Mouse (Mus musculus) CH12.LX (cell line): ENCODE results near the gene Tmem274. TPM values are rescaled to one million over a fixed set of nuclear protein-coding genes. Genes with fewer than 3 reads are reported as not detected.
A peak's percentile ranks its signal among the peaks of the same experiment; 100 is the strongest.
"Not testable (repeated sequence)": the region's sequence is repeated elsewhere in the genome, so short reads cannot be mapped to it uniquely, and the experiment has no call there.

Source experiments
- DNase-seq: peaks from one replicate; pipeline ENCODE4 v3.0.0-alpha.2; 2013; ENCODE audit errors: extremely low read depth
- H3K27ac ChIP-seq: 2 replicates; pipeline ENCODE4 v1.5.1; 2012; ENCODE audit warnings: low read depth, mild to moderate bottlenecking, control low read depth, moderate library complexity; ENCODE audit not compliant: insufficient read depth
- H3K27me3 ChIP-seq: replicated peaks from 2 replicates; pipeline ENCODE3; 2012; ENCODE audit warnings: inconsistent platforms
- H3K36me3 ChIP-seq, 2 experiments: replicated peaks in 1 of 2; 2 replicates each; pipeline versions ENCODE3 to v1.6.1; 2012; ENCODE audit warnings: inconsistent platforms in 1 of 2, low read length in 1 of 2, mild to moderate bottlenecking in 1 of 2, mixed read lengths in 1 of 2, moderate library complexity in 1 of 2; ENCODE audit not compliant: control insufficient read depth in 1 of 2, insufficient read depth in 1 of 2
- H3K4me1 ChIP-seq, 2 experiments: 2 replicates each; pipeline ENCODE4 v1.6.1; 2012; ENCODE audit warnings: inconsistent platforms in 1 of 2, moderate library complexity in 1 of 2; ENCODE audit not compliant: insufficient read depth in 2 of 2, control insufficient read depth in 1 of 2
- H3K4me2 ChIP-seq: 2 replicates; pipeline ENCODE4 v1.6.1; 2012; ENCODE audit warnings: low read depth, mild to moderate bottlenecking, control low read depth; ENCODE audit not compliant: poor library complexity, insufficient read depth, severe bottlenecking
- H3K4me3 ChIP-seq, 3 experiments: fragments of 150-350 bp in 1 of 3; sonication (generic) in 1 of 3; replicated peaks in 1 of 3; 2 replicates each; pipeline versions ENCODE3 to v1.5.1; 2011 to 2012; ENCODE audit warnings: low read depth in 2 of 3, low read length in 2 of 3, mild to moderate bottlenecking in 2 of 3, moderate library complexity in 2 of 3, control low read depth in 1 of 3, improper control_type of control experiment in 1 of 3, inconsistent platforms in 1 of 3, mixed read lengths in 1 of 3; ENCODE audit not compliant: poor library complexity in 1 of 3
- H3K79me2 ChIP-seq: replicated peaks from 2 replicates; pipeline ENCODE4 v1.6.1; 2012; ENCODE audit warnings: mild to moderate bottlenecking, moderate library complexity; ENCODE audit not compliant: control insufficient read depth, poor library complexity, insufficient read depth, severe bottlenecking; ENCODE audit errors: extremely low read depth
- H3K9ac ChIP-seq: 2 replicates; pipeline ENCODE4 v1.6.1; 2012; ENCODE audit warnings: low read depth, mild to moderate bottlenecking, control low read depth, moderate library complexity; ENCODE audit not compliant: insufficient read depth
- H3K9me3 ChIP-seq: replicated peaks from 2 replicates; pipeline ENCODE3; 2012; ENCODE audit warnings: low read length, inconsistent platforms, mixed read lengths
- CTCF ChIP-seq, 2 experiments: IDR thresholded peaks in 1 of 2; conservative IDR thresholded peaks in 1 of 2; 2 replicates each; pipeline ENCODE4 v1.5.1; 2011 to 2012; ENCODE audit warnings: low read depth in 2 of 2, low read length in 2 of 2, improper control_type of control experiment in 1 of 2, inconsistent platforms in 1 of 2, mild to moderate bottlenecking in 1 of 2, moderate library complexity in 1 of 2
- ETS1 ChIP-seq: conservative IDR thresholded peaks from 2 replicates; pipeline ENCODE4 v1.6.1; 2012; ENCODE audit warnings: low read depth, mild to moderate bottlenecking, inconsistent platforms, low read length, improper control_type of control experiment, moderate library complexity
- HCFC1 ChIP-seq: IDR thresholded peaks from 2 replicates; pipeline ENCODE4 v1.6.1; 2012; ENCODE audit warnings: low read depth, mild to moderate bottlenecking, inconsistent platforms, low read length, improper control_type of control experiment
- MAZ ChIP-seq: IDR thresholded peaks from 2 replicates; pipeline ENCODE4 v1.6.1; 2012; ENCODE audit warnings: low read depth, mild to moderate bottlenecking, inconsistent platforms, low read length, improper control_type of control experiment, moderate library complexity
- MYC ChIP-seq: IDR thresholded peaks from 2 replicates; pipeline ENCODE4 v1.6.1; 2011; ENCODE audit warnings: low read depth, mild to moderate bottlenecking, improper control_type of control experiment, low read length
- POLR2AphosphoS2 ChIP-seq: IDR thresholded peaks from 2 replicates; pipeline ENCODE4 v1.6.1; 2011; ENCODE audit warnings: low read depth, low read length, improper control_type of control experiment
- RCOR1 ChIP-seq: conservative IDR thresholded peaks from 2 replicates; pipeline ENCODE4 v1.6.1; 2012; ENCODE audit warnings: low read depth, mild to moderate bottlenecking, inconsistent platforms, low read length, improper control_type of control experiment
- SIN3A ChIP-seq: IDR thresholded peaks from 2 replicates; pipeline ENCODE4 v1.6.1; 2012; ENCODE audit warnings: low read length, improper control_type of control experiment, inconsistent platforms
- SMC3 ChIP-seq: IDR thresholded peaks from 2 replicates; pipeline ENCODE4 v1.6.1; 2011; ENCODE audit warnings: low read depth, low read length, improper control_type of control experiment
- dilution Hi-C: fragments of 300-500 bp; cut with MboI; formaldehyde crosslinking; loops from 2 replicates; pipeline ENCODE4 v1.14.3; 2020; ENCODE audit warnings: low sequenced_read_pairs; ENCODE audit not compliant: extremely low pct_unique_long_range_greater_than_20kb, extremely low pct_ligation_motif_present
- in situ Hi-C: fragments of 300-500 bp; cut with MboI; formaldehyde crosslinking; loops from 3 replicates; pipeline ENCODE4 v1.14.3; 2019; ENCODE audit warnings: low sequenced_read_pairs, low pct_ligation_motif_present, low pct_unique_long_range_greater_than_20kb, mixed read lengths
- polyA plus RNA-seq: library from polyadenylated mRNA; unstranded; fragments of >175 nt; gene quantifications from 2 replicates; pipeline ENCODE4 v1.2.1, GENCODE M21; 2012; ENCODE audit warnings: low read depth; ENCODE audit not compliant: insufficient read length
- total RNA-seq, 2 experiments: library from RNA; depleted of rRNA; stranded (reverse); fragments of 300-350 nt in 1 of 2; fragments of >200 nt in 1 of 2; gene quantifications; 2 replicates each; pipeline ENCODE4 v1.2.3; 2012 to 2014

Gene Tmem274
- total and polyA plus RNA-seq, 3 experiments = not detected

DNA sequence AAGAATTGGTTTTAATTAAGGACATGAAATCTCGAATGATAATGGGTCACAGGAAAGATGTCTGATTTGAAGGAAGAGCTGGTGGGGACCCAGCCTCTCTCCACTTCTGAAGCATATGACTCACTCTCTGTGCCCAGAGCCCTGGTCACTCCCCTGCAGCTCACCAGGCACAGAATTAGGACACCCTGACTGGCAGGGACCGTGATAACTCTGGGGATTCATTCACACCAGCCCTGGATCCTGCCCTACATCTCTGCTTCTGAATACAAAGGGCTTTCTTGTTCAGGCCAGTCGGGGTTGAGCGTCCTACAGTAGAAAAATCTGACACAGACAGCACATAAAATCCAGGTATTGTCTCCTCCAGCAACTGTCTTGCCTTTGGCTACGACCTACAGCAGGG, 18.7 kb upstream of the Tmem274 start:
- DNase-seq = no peak
- H3K27me3 ChIP-seq = no peaks in the 10 kb centered on the region
- in situ Hi-C loops = no loop called here
- no peak overlapping the region for H3K4me3 ChIP-seq
- no peak overlapping the region for H3K4me2 ChIP-seq
- H3K9me3 ChIP-seq = no peaks in the 10 kb centered on the region
- no peak overlapping the region for H3K9ac ChIP-seq
- H3K4me1 ChIP-seq = 0 out of 4 replicates have a peak, but pooled peaks cover 0 to 4% of the 10 kb centered on the region in 2 experiments
- no peak for TF ChIP-seq HCFC1
- no peaks in the 10 kb centered on the region for H3K36me3 ChIP-seq
- dilution Hi-C loops = no loop called here
- H3K27ac ChIP-seq = no peak overlapping the region
- H3K79me2 ChIP-seq = no peaks in the 10 kb centered on the region

DNA sequence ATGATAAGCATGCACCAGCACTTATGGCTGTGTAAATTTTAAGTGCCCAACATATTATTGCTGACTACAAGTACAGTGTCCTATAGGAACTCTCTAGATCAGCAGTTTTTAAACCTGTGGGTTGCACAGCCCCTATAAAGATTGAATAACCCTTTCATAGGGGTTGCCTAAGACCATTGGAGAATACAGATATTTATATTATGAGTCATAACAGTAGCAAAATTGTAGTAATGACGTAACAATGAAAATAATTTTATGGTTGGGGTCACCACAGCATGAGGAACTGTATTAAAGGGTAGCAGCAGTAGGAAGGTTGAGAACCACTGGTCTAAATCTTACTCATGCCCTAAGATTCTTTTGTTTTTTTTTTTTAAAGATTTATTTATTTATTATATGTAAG, 17.8 kb upstream of the Tmem274 start:
- DNase-seq = no peak
- H3K4me2 ChIP-seq = no peak overlapping the region
- 0 out of 4 replicates have a peak, but pooled peaks cover 0 to 4% of the 10 kb centered on the region in 2 experiments for H3K4me1 ChIP-seq
- H3K36me3 ChIP-seq = no peaks in the 10 kb centered on the region
- H3K79me2 ChIP-seq = no peaks in the 10 kb centered on the region
- H3K27ac ChIP-seq = no peak overlapping the region
- no peak overlapping the region for H3K9ac ChIP-seq
- TF ChIP-seq MAZ (no peak), ETS1 (no peak)
- TF ChIP-seq, all 38 proteins: peak for 0
- in situ Hi-C loops (no loop called here), dilution Hi-C loops (no loop called here)
- Histone ChIP-seq H3K9me3 (no peaks in the 10 kb centered on the region), H3K27me3 (no peaks in the 10 kb centered on the region), H3K4me3 (no peak overlapping the region)

DNA sequence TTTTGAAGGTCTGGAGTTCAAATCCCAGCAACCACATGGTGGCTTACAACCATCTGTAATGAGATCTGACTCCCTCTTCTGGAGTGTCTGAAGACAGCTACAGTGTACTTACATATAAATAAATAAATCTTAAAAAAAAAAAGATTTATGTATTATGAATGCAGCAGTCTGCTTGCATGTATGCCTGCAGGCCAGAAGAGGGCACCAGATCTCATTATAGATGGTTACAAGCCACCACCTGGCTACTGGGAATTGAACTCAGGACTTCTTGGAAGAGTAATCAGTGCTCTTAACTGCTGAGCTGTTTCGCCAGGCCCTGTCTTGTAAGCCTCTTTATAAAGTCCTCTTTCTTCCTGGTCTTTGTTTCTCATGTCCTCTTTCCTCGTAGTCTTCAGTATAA, 16.7 kb upstream of the Tmem274 start:
- H3K9ac ChIP-seq, H3K4me3 ChIP-seq, dilution Hi-C loops, H3K36me3 ChIP-seq, H3K27ac ChIP-seq, H3K79me2 ChIP-seq, H3K27me3 ChIP-seq, H3K9me3 ChIP-seq, DNase-seq, H3K4me2 ChIP-seq, in situ Hi-C loops, H3K4me1 ChIP-seq: not testable (repeated sequence)
- TF ChIP-seq SMC3 = peak; percentile 21; the same call in 1 of the 2 replicates
- TF ChIP-seq CTCF (conservative IDR thresholded peaks at IDR 0.05 in 1 of 2, IDR thresholded peaks at IDR 0.05 in 1 of 2; ENCODE audit: low read depth in 2 of 2, low read length in 2 of 2) = peak; percentile 9 to 39; a peak in 3 of 4 replicates

DNA sequence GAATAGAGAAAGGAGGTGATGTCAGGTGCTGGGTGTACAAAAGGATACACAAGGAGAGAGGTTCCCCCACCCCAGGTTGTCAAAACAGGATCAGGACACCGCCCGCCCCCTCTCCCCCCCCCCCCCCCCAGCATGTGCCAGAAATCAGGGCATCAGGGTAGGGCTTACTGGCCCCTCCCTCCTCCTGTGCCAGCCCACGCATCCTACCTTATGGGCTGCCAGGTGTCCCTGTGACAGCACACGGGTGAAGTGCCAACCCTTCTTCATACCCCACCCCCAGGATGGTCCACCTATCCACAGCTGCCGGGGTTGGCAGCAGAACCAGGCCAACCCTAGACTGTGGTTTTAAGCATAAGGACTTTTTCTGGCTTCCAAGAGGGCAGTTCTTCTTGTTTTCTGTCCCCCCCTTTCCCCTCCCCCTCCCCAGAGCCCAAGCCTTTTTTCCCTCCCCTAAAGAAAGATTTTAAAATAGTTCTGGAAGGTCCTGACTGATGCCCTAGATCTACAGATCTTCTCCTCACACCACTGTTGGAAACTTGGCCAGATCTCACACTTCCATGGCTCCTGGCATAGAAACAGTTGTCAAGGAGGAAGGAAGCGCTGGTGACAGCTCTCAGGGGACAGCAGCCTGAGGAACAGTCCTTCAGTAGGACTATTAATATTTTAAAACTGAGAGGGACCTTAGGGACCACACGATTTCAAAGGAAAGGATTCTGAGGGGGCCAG, 15.4 kb upstream of the Tmem274 start:
- Histone ChIP-seq H3K27me3 (no peaks in the 10 kb centered on the region), H3K79me2 (no peaks in the 10 kb centered on the region), H3K4me3 (no peak overlapping the region), H3K27ac (no peak overlapping the region), H3K4me2 (no peak overlapping the region), H3K9me3 (no peaks in the 10 kb centered on the region), H3K36me3 (peaks cover 0 to 1% of the 10 kb centered on the region in 2 experiments), H3K9ac (no peak overlapping the region), H3K4me1 (0 out of 4 replicates have a peak, but pooled peaks cover 0 to 4% of the 10 kb centered on the region in 2 experiments)
- TF ChIP-seq POLR2AphosphoS2 = no peak
- TF ChIP-seq MYC = no peak
- TF ChIP-seq CTCF (conservative IDR thresholded peaks at IDR 0.05 in 1 of 2, IDR thresholded peaks at IDR 0.05 in 1 of 2; ENCODE audit: low read depth in 2 of 2, low read length in 2 of 2) = no peak
- TF ChIP-seq RCOR1 = no peak
- TF ChIP-seq SIN3A = no peak
- no peak for DNase-seq
- dilution Hi-C loops (no loop called here), in situ Hi-C loops (no loop called here)
